Mouse (Mus musculus) hindbrain, embryonic 13.5 days (tissue): ENCODE measurements at regions not wholly inside any gene's neighbourhood (a gene's known extent, or its start where the extent isn't known, plus 50 kb on each side); places are given as distances from the start of the nearest gene placed in this dataset.

Experiments
- ATAC-seq: fragments of 200-750 bp; cut with Nextera tagmentation; 2 replicates; pipeline ENCODE4 v1.8.0; 2017; ENCODE audit warnings: moderate TSS enrichment; ENCODE audit not compliant: low FRiP score
- H3K27ac ChIP-seq: fragments of 300-500 bp; sonication (generic); 2 replicates; pipeline ENCODE4 v1.5.1; 2015; ENCODE audit warnings: inconsistent platforms, mild to moderate bottlenecking, moderate library complexity
- H3K27me3 ChIP-seq: fragments of 300-500 bp; sonication (generic); 2 replicates; pipeline ENCODE4 v1.6.1; 2015; ENCODE audit warnings: mild to moderate bottlenecking, inconsistent platforms
- H3K36me3 ChIP-seq: fragments of 300-500 bp; sonication (generic); 2 replicates; pipeline ENCODE4 v1.6.1; 2015; ENCODE audit warnings: mild to moderate bottlenecking, inconsistent platforms
- H3K4me1 ChIP-seq: fragments of 300-500 bp; sonication (generic); replicated peaks from 2 replicates; pipeline ENCODE4 v1.6.1; 2015; ENCODE audit warnings: inconsistent platforms
- H3K4me2 ChIP-seq: fragments of 300-500 bp; sonication (generic); 2 replicates; pipeline ENCODE4 v1.6.1; 2015; ENCODE audit warnings: inconsistent platforms, mild to moderate bottlenecking, moderate library complexity
- H3K4me3 ChIP-seq: fragments of 300-500 bp; sonication (generic); 2 replicates; pipeline ENCODE4 v1.5.1; 2015; ENCODE audit warnings: mild to moderate bottlenecking, inconsistent platforms
- H3K9ac ChIP-seq: fragments of 300-500 bp; sonication (generic); 2 replicates; pipeline ENCODE4 v1.6.1; 2015; ENCODE audit warnings: mild to moderate bottlenecking, inconsistent platforms
- H3K9me3 ChIP-seq: fragments of 300-500 bp; sonication (generic); 2 replicates; pipeline ENCODE4 v1.6.1; 2016; ENCODE audit warnings: inconsistent platforms
- WGBS: fragments of 180-500 bp; shearing (Covaris S2); methylation state at CpG from one replicate; pipeline ENCODE4 v1.1.7; 2015; 5-methylcytosine and 5-hydroxymethylcytosine counted together

- H3K4me3 ChIP-seq: peak overlapping the region; percentile 17; the same call in 1 of the 2 replicates
- no peaks in the 10 kb centered on the region for H3K9me3 ChIP-seq
- H3K36me3 ChIP-seq: no peaks in the 10 kb centered on the region
- no peak overlapping the region for H3K27ac ChIP-seq
- H3K27me3 ChIP-seq: no peaks in the 10 kb centered on the region
- no peak overlapping the region for H3K9ac ChIP-seq
- peak overlapping the region; percentile 36 for H3K4me2 ChIP-seq
- peak; percentile 52; the same call in 1 of the 2 replicates for ATAC-seq
- 53% methylated on average over 12 of the region's 12 CpGs for WGBS
- H3K4me1 ChIP-seq: no peaks in the 10 kb centered on the region
These were observed 398.0 kb downstream of the Prim2 start for GRCm38 (mm10) chr1:33271437-33272145.

GRCm38 (mm10) chr1:33269162-33269561 lies 400.4 kb downstream of the Prim2 start:
- 60% methylated on average over 4 of the region's 4 CpGs for WGBS
- Histone ChIP-seq H3K27ac (no peak overlapping the region), H3K4me3 (no peak overlapping the region), H3K36me3 (no peaks in the 10 kb centered on the region), H3K4me1 (no peaks in the 10 kb centered on the region), H3K9ac (no peak overlapping the region), H3K27me3 (no peaks in the 10 kb centered on the region), H3K4me2 (no peak overlapping the region), H3K9me3 (no peaks in the 10 kb centered on the region)
- ATAC-seq: no peak

DNA sequence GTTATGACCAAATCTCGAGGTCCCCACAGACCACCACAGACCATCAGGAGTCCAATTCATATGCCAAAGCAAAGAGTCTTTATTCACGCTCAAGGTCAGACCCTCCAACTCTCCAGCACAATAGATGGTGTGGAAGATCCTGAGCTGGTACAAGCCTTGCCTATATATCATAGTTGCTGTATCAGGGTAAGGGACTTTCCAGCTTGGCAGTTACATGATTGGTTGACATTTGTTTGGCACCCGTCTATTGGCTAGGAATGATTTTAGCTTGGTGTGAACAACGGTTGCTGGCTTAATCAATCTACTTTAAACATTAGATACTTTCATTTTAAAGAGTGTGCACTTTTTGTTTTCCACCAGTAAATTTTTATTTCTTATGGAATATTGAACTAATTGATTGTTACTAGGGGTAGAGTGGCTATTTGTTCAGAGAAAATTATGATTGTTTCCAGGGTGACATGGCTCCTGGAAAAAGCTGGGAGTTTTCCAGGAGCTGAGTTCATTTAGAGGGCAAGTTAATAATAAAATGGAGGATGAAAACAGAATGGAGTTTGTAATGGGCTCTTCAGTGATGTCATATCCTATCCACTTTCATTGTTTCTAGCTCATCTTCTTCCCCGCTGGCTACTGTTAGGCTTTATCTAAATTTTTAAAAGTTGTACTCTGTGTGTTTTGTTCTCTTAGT lies 403.7 kb downstream of the Prim2 start:
- WGBS: 80% methylated on average over 5 of the region's 5 CpGs

DNA sequence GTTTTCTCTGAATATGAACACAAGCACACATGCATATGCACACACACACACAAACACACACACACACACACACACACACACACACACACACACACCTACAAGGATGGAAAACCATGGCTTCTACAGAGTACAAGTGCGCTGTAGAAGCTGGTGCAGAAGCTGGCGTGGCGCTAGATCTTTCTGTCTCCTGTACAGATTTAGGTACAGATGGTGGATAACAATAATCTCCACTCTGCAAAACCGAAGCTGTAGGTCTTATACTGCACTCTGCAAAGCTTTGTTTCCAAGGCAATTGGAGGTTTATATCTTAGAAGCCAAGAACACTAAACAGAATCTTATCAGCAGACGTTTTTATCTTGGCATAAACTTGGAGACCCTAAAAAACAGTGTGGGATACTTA lies 420.1 kb downstream of the Prim2 start:
- Histone ChIP-seq H3K9me3 (no peaks in the 10 kb centered on the region), H3K4me3 (no peak overlapping the region), H3K27ac (no peak overlapping the region), H3K4me2 (no peak overlapping the region), H3K36me3 (no peaks in the 10 kb centered on the region), H3K27me3 (no peaks in the 10 kb centered on the region), H3K4me1 (no peaks in the 10 kb centered on the region), H3K9ac (no peak overlapping the region)
- no peak for ATAC-seq
- WGBS: 89% methylated on average over 5 of the region's 5 CpGs

More for the DNA sequence above, 403.7 kb downstream of the Prim2 start:
- Histone ChIP-seq H3K4me3 (no peak overlapping the region), H3K9me3 (no peaks in the 10 kb centered on the region), H3K4me1 (no peaks in the 10 kb centered on the region), H3K4me2 (no peak overlapping the region), H3K9ac (no peak overlapping the region), H3K27me3 (no peaks in the 10 kb centered on the region), H3K27ac (no peak overlapping the region), H3K36me3 (no peaks in the 10 kb centered on the region)
- ATAC-seq: no peak

DNA sequence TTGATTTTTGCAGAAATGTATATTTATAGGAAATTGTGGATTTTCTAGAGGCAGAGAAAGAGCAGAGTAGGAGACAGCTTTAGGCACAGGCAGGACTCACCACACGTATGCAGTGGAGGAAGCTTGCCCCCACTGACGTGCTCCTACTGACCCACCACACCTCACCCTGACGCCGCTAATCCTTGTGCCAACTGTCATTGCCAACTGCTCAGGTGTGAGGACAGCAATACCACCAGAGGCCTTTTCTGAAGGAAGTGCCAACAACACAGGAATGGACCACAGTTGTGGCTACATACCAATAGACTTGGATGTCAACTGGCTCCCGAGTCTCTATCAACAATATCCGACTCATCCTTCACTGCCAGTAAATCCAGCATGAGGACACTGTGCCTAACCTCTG lies 422.5 kb downstream of the Prim2 start:
- H3K4me1 ChIP-seq: no peaks in the 10 kb centered on the region
- H3K36me3 ChIP-seq: no peaks in the 10 kb centered on the region
- H3K9me3 ChIP-seq: no peaks in the 10 kb centered on the region
- ATAC-seq: no peak
- no peak overlapping the region for H3K4me3 ChIP-seq
- no peak overlapping the region for H3K9ac ChIP-seq
- no peak overlapping the region for H3K4me2 ChIP-seq
- no peaks in the 10 kb centered on the region for H3K27me3 ChIP-seq
- no peak overlapping the region for H3K27ac ChIP-seq
- WGBS: 92% methylated on average over 6 of the region's 6 CpGs

DNA sequence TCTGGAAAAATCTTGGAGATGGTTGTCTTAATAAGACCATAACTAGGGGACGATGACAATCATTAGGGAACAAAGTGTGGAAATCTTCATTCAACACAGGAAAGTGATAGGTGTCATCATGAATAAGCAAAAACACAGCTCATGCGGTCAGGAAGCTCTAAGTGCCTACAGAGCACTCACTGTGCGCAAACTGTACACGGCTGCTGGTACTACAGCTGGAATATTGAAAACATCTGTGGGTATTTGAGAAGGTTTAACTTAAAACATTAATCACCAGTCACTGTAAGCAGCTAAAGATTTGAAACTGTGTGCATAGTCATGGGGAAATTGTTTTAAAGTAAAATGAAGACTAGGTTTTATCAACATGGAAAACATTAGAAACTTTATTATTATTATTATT lies 424.4 kb downstream of the Prim2 start:
- no peak overlapping the region for H3K27ac ChIP-seq
- no peak overlapping the region for H3K4me2 ChIP-seq
- 77% methylated on average over 4 of the region's 4 CpGs for WGBS
- no peaks in the 10 kb centered on the region for H3K36me3 ChIP-seq
- no peak for ATAC-seq
- no peaks in the 10 kb centered on the region for H3K9me3 ChIP-seq
- H3K9ac ChIP-seq: no peak overlapping the region
- H3K4me1 ChIP-seq: no peaks in the 10 kb centered on the region
- H3K27me3 ChIP-seq: no peaks in the 10 kb centered on the region
- no peak overlapping the region for H3K4me3 ChIP-seq

DNA sequence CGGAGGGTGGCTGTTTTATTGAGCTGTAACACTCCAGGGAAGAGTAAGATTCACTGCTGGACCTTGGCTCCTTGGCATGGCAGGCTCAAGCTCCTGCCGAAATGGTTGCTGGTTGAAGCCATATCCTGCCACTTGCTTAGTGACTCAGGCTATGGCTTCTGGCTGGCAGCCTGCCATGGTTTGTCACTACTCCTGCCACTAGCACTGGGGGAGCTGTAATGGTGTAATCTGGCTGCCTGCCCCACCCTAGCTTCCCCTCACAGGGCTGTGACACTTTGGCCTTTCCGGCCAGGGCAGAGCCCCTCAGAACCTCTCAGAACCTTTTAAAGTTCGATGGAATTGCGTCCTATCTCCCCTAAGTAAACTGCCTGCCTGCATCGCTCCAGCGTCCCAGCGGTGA lies 424.9 kb downstream of the Prim2 start:
- 90% methylated on average over 8 of the region's 8 CpGs for WGBS

DNA sequence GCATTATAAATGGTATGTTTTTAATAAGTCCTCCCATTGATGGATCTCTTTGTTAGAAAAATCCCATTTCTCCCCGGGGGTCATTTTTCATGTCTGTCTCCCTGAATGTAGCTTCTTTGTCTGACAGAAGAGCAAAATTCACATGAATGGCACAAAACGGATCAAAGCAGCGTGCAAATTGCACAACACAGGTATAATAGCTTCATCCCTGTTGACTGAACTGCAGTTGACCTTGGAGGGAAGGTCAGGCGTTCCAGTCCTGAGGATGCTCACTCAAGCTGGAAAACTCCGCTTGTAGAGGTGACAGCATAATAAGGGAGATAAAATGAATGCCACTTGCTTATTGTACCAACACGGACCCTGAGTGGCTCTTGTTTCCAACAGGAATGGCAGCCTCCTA lies 446.6 kb downstream of the Prim2 start:
- Histone ChIP-seq H3K9me3 (no peaks in the 10 kb centered on the region), H3K36me3 (no peaks in the 10 kb centered on the region), H3K4me1 (peaks cover 8% of the 10 kb centered on the region; the same call in 1 of the 2 replicates), H3K4me3 (no peak overlapping the region), H3K9ac (no peak overlapping the region), H3K27ac (peak overlapping the region; percentile 70), H3K27me3 (no peaks in the 10 kb centered on the region), H3K4me2 (peak overlapping the region; percentile 31; the same call in 1 of the 2 replicates)
- ATAC-seq: peak; percentile 49; the same call in 1 of the 2 replicates
- WGBS: 43% methylated on average over 6 of the region's 6 CpGs

More for the DNA sequence above, 424.9 kb downstream of the Prim2 start:
- Histone ChIP-seq H3K4me3 (no peak overlapping the region), H3K4me2 (no peak overlapping the region), H3K27me3 (no peaks in the 10 kb centered on the region), H3K9me3 (no peaks in the 10 kb centered on the region), H3K27ac (no peak overlapping the region), H3K9ac (no peak overlapping the region), H3K4me1 (no peaks in the 10 kb centered on the region), H3K36me3 (no peaks in the 10 kb centered on the region)
- ATAC-seq: no peak

DNA sequence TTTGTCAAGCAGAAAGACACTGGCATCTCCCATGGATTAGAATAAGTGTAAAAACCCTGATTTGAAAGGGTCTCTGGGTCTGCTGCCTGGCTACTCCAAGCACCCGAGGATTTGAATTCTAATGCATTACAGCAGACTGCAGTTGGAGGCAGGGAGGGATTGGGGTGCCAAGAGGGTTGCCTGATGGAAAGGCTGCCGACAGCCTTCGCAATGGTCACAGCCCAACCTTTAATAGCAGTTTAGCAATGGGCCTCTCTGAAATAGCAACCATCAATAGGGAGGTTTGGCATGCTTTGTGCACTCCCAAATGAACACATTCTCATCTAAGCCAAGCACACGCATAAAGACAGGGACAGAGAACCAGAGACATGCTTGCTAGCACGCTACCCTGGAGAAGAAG lies 454.8 kb downstream of the Prim2 start:
- Histone ChIP-seq H3K4me1 (peaks cover 11% of the 10 kb centered on the region; the same call in 1 of the 2 replicates), H3K27ac (peak overlapping the region; percentile 35; the same call in 1 of the 2 replicates), H3K4me3 (no peak overlapping the region), H3K9ac (no peak overlapping the region), H3K9me3 (no peaks in the 10 kb centered on the region), H3K36me3 (no peaks in the 10 kb centered on the region), H3K27me3 (no peaks in the 10 kb centered on the region), H3K4me2 (no peak overlapping the region)
- WGBS: 38% methylated on average over 5 of the region's 5 CpGs
- peak; percentile 84 for ATAC-seq

DNA sequence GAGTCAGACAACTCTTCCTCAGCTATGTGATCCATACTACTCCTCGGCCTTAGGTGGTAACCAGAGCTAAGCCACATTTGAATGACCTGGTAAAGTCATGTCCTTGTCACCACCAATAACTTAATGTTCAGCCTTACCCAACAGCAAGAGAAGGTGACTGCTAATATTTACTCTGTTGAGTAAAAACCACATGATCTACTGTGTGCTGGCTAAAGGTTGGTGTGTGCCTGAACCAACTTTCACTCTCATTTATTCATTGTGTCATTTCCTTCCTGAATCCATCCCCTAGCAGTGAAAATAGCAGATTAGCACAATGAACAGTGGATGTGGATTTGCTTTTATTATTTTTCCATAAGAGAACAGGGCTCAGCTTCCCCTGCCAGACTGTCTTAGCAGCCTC lies 455.2 kb downstream of the Prim2 start:
- H3K4me1 ChIP-seq: peaks cover 11% of the 10 kb centered on the region; the same call in 1 of the 2 replicates
- no peaks in the 10 kb centered on the region for H3K9me3 ChIP-seq
- no peak overlapping the region for H3K4me3 ChIP-seq
- peak; percentile 29 for ATAC-seq
- H3K9ac ChIP-seq: no peak overlapping the region
- no peak overlapping the region for H3K4me2 ChIP-seq
- peak overlapping the region; percentile 23; the same call in 1 of the 2 replicates for H3K27ac ChIP-seq
- H3K36me3 ChIP-seq: no peaks in the 10 kb centered on the region
- H3K27me3 ChIP-seq: no peaks in the 10 kb centered on the region
- 88% methylated on average over 1 of the region's 1 CpGs for WGBS

DNA sequence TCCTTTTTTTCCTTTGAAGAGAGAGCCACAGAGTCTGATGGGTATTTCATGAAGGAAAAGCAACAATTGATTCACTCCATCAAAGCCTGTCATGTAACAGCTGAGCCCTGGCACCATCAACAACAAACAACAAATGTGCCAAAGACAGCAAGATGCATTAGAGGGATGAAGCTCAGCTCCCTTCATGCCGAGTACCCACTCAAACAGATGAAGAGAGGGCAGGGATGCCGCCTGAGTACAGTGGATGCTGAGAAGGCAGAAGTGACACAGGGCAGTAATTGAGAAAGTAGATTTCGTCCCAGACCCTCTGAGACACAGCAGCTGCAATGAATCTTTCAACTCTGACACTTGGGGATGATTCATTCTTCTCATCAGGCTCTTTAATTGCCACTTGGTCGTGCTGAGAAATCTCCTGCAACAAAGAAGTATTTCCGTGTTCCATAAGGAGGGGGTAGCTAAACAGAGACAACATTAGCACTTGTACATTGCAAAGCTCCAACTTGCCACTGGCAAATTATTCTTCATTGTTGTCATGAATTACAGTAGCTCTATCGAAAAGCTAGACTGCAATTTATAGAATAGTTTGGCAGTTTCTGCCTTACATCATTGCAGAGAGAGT lies 467.9 kb downstream of the Prim2 start:
- Histone ChIP-seq H3K9ac (no peak overlapping the region), H3K4me2 (no peak overlapping the region), H3K27ac (peak overlapping the region; percentile 50), H3K4me3 (no peak overlapping the region), H3K36me3 (no peaks in the 10 kb centered on the region), H3K4me1 (peaks cover 7% of the 10 kb centered on the region; the same call in 1 of the 2 replicates), H3K9me3 (0 out of 2 replicates have a peak, but pooled peaks cover 3% of the 10 kb centered on the region), H3K27me3 (no peaks in the 10 kb centered on the region)
- WGBS: 45% methylated on average over 6 of the region's 6 CpGs
- peak; percentile 88 for ATAC-seq

DNA sequence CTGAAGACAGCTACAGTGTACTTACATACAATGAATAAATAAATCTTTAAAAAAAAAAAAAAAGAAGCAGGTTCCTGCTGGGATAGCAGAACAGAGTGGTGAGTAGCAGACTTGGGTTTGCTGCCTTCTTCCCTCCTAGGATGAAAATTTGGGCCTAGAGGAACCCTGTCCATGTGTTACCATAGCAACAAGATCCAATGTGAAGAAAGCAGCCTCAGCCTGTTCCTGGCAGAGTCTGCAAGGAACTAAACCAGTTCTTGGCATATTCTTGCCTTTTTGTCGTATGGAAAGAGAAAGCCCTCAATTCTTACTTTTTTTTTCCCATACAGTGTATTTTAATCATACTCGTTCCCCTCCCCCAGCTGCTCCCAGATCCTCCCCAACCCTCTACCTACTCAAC lies 474.5 kb downstream of the Prim2 start:
- no peak for ATAC-seq
- Histone ChIP-seq H3K4me2 (no peak overlapping the region), H3K27me3 (no peaks in the 10 kb centered on the region), H3K36me3 (no peaks in the 10 kb centered on the region), H3K9me3 (no peaks in the 10 kb centered on the region), H3K27ac (no peak overlapping the region), H3K4me3 (no peak overlapping the region), H3K4me1 (no peaks in the 10 kb centered on the region), H3K9ac (no peak overlapping the region)
- 66% methylated on average over 2 of the region's 2 CpGs for WGBS
